Mouse (Mus musculus) adrenal gland, adult 2 months (tissue): ENCODE data around the gene Faah. TPM values are rescaled to one million over a fixed set of nuclear protein-coding genes. Genes with fewer than 3 reads are reported as not detected.

Experiments used
- DNase-seq: peaks from one replicate; pipeline ENCODE4 v3.0.0; 2021
- long read RNA-seq: library from polyadenylated mRNA; stranded (forward); transcript quantifications from one replicate; pipeline ENCODE4 v2.0.0, GENCODE M21; 2021
- polyA plus RNA-seq: library from polyadenylated mRNA; depleted of rRNA; stranded (reverse); fragments of >200 nt; gene quantifications from 2 replicates; pipeline ENCODE4 v1.2.3, GENCODE M21; 2012; rRNA removed
- total RNA-seq, 2 experiments: library from RNA; stranded (reverse); gene quantifications; 2 replicates each; pipeline ENCODE4 v1.2.3; 2021

Gene Faah
- total RNA-seq (1 to 10 TPM; 3.7 to 4.8 TPM), polyA plus RNA-seq (4.7 and 8.0 TPM in 2 replicates)
- long read RNA-seq, transcript Faah-201 (15 exons, 3,827 nt): major isoform, 13 of 15 reads
- long read RNA-seq, partial matches to known transcripts: 1 of 15 reads
- long read RNA-seq, other reads (novel, unspliced or antisense): 1 of 15 reads

- DNase-seq: no peak
These were observed at the start of gene Faah for GRCm38 (mm10) chr4:116017902-116018746. Gene Faah, minus strand, starts transcription at chr4:116017926.

DNA sequence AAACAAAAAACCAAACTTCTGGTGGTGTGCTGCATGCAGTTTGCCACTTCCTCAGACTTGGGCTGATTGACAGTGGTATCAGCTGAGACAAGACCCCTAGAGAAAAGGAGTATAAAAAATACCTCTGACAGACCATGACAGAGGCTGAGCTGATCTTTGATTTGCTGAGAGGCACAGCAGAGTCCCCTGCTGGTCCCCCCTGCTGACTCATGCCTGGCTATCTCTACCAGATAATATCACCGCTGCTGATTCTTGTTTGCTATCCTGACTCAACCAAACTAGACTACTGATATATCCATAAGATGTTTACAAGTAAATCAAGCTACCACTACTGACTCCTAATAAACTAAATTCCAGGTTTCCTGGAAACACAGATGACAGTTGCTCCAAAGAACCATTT is 46.1 kb upstream of the Faah start:
- DNase-seq: no peak

- no peak for DNase-seq
These were observed 41.4 kb upstream of the Faah start for GRCm38 (mm10) chr4:116059012-116059726.

DNA sequence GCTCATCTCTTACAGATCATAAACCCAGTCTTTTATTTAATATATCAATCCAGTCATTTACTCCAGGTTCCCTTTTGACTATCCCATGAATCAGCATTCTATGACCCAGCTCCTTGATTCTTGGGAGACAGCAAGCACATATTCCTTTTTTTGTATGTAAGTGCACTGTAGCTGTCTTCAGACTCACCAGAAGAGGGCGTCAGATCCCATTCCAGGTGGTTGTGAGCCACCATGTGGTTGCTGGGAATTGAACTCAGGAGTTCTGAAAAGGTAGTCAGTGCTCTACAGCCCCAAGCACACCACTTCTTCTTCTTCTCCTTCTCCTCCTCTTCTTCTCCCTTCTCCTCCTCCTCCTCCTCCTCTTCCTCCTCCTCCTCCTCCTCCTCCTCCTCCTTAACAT is 39.8 kb upstream of the Faah start:
- no peak for DNase-seq

- peak; percentile 95 for DNase-seq
These were observed 35.8 kb upstream of the Faah start, which contains the start of gene Nsun4 for GRCm38 (mm10) chr4:116053399-116053961. Gene Nsun4, minus strand, starts transcription at chr4:116053876.

GRCm38 (mm10) chr4:116052526-116053293 is 35.0 kb upstream of the Faah start:
- peak; percentile 52 for DNase-seq

DNA sequence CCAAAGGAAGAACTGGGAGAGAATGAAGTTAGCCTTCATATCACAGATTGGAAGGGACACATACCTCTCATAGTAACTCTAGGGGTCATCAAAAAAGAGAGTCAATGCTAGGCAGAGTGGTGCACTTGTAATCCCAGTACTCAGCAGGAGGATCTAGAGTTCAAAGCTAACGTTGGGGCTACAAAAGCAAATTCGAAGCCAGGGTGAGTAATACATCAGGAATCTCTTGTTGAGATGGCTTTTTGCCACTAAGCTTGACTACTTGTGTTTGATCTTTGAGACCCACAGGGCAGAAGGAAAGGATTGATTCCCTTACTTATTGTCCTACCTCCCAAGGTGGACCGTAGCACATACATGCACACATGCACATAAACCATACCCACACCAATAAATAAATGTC is 31.5 kb upstream of the Faah start:
- no peak for DNase-seq

DNA sequence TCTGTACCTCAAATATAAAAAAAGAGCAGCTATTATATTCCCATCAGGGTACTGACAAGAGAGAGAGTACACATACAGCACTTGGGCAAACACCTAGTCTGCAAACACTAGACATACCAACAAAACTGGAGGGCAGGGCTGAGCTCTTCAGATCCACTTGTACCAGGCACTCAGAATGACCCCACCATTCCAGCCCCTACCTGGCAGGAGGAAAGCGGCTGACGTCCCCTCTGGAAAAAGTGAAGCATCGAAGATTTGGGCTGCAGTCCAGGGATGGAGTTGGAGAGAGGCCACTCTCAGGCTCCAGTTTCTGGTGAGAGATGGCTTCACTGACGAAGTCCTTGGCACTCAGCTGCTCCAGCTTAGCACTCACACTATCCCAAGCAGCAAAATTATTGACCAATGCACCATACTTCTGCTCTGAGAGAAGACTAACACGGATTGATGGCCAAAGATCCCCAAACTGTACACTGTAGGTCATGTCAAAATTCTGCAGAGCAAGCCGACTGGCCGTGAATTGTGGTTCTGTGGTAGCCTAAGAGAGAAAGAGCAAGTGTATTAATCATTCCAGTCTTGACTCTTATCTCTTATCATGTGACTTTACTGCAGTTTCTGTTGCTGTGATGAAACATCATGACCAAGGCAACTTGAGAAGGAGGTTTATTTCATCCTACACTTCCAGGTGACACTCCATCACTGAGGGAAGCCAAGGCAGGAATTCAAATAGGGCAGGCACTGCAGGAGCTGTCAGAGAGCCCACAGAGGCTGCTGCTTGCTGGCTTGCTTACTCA is 30.6 kb upstream of the Faah start:
- DNase-seq: peak; percentile 69

- no peak for DNase-seq
These were observed 30.0 kb upstream of the Faah start for GRCm38 (mm10) chr4:116047681-116048080.

DNA sequence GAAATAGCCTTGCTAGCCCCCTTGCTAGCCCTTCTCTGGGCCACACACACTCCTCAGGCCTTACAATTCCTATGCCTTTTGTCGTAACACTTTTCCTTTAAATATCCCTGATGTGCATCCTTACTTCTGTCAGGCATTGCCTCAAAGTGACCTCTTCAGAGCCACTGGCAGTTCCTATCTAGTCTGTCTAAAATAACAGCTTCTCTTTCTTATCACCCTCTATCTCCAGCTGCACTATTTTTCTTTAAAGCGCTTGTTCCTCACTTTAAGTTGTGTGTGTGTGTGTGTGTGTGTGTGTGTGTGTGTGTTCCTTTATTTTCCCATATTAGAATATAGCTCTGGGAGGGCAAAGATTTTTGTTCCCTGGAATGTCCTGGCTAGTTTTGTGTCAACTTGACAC is 28.9 kb upstream of the Faah start:
- no peak for DNase-seq

- no peak for DNase-seq
These were observed 24.5 kb upstream of the Faah start for GRCm38 (mm10) chr4:116042186-116042585.

- no peak for DNase-seq
These were observed 22.7 kb upstream of the Faah start for GRCm38 (mm10) chr4:116040466-116040865.

DNA sequence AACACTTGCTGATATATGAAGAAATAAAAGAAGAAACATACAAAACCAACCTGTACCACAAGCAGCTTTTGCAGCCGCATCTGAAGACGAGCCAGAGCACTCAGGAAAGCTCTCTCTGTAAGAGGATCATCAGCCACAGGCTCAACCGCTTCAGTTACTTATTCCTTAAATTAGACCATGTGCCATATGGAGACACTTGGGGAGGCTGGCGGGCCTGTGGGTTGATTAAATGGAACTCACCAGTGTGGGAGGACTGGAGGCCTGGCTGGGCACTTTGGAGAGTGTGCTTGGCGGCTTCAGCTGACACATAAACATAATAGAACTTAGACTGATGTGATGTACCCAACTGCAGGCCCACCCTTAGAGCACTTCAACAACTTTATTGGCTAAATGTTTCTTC is 15.6 kb upstream of the Faah start:
- no peak for DNase-seq

DNA sequence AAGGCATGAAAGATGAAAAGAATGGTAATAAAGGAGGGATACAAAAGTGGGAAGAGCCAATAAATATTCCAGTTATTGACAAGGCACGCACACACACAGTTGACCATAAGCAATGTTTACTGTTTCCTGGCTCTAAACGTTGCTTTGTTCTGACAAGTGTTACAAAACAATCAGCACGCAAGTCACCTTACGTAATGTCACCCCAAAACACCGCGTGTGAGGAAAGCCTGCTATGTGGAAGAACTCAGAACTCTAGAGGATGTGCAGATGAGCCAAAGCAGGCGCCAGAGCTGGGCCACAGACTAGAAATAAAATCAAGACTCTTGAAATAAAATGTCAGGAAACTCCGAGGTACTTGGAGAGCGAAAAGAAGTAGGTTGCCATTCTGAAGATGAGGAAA is 15.2 kb upstream of the Faah start:
- DNase-seq: no peak

GRCm38 (mm10) chr4:116017300-116017901 is 325 bp downstream of the Faah start:
- peak; percentile 92 for DNase-seq

- no peak for DNase-seq
These were observed 845 bp downstream of the Faah start for GRCm38 (mm10) chr4:116016862-116017299.

- DNase-seq: no peak
These were observed 1.3 kb downstream of the Faah start for GRCm38 (mm10) chr4:116016396-116016795.

- DNase-seq: no peak
These were observed 1.7 kb downstream of the Faah start for GRCm38 (mm10) chr4:116015996-116016395.

DNA sequence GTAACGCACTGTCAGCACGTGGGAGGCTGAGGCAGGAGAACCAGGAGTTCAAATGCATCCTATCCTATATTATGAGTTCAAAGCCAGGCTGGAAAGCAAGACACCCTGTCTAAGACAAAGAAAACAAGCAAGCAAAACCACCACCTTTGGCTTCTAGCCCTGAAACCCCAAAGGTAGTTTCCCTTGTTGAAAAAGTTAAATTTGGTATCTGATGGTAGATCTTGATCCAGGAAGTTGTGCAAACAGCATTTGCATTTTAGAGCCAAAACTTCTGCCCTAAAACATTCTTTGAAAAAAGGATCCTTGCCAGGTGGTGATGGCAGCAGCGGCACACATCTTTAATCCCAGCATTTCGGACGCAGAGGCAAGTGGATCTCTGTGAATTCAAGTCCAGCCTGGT is 2.2 kb downstream of the Faah start:
- DNase-seq: no peak

GRCm38 (mm10) chr4:116010186-116010585 is 7.5 kb downstream of the Faah start:
- DNase-seq: no peak

DNA sequence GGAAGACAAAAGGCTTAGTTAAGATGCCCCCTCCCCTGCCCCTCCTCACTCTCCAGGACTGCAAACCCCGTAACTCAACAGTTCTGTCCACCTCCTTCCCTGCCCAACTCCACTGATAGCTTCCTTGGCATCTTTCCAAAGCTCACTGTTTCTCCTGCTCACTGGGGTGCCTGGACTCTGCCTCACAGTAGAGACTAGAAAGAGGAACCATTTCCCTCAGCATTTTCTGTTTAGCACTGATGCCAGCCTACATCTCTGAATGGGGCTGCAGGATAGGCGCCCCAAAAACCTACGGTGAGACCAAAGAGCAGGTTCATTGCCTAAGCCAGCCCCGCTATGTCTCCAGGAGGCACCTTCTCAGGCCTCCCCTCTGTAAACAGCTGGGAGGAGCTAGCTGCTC is 16.5 kb downstream of the Faah start:
- DNase-seq: no peak
